Comparison of ENCODE assay signal across 9 mouse cellular contexts in the genomic region with DNA sequence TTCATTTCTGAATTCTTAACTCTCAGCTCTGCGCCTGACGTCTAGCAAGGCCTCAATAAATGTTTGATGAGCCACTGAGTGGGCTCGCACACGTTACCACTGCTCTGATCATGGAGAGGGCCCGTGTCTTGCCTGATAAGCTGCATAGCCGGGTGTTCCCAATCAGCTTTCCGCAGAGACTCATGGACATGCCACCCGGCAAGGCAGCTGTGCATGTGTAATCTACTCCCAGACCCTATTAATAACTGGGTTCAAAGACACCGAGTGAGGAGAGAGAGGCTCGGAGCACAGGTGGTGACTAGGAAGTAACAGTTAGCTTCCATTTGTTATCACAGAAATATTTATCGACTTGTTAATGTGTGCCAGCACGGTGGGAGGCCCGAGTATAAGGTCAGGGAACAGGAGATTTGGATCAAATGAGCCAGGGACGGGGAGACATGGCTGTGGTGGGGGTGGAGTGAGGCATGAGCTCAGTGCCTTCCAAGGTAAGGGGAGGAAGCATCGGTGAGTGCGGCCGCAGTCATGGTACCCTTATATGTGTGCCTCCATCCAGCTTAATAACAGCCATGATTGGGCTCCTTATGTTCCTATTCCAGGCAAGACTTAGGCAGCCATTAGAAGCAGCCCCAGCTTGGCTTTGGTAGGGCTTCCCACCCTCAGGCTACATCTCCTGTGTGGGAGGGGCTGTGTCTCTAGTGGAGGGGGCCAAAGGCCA. TPM values are rescaled to one million over a fixed set of nuclear protein-coding genes. Genes with fewer than 3 reads are reported as not detected.
DNase-seq lines count a peak whose midpoint lies in the region; ATAC-seq and TF ChIP-seq lines count a peak whose summit lies in the region.
"Had no signal": no experiment of that assay in that cellular context is flagged by ENCODE, and none has a peak within 500 bp of the region (broad histone marks: within the 10 kb centered on the region; RNA-seq: fewer than 3 reads in every experiment).

No protein-coding gene starts in this region.

- no peak for TF ChIP-seq CTCF in MEL (IDR thresholded peaks at IDR 0.05 in 2 of 3, conservative IDR thresholded peaks at IDR 0.05 in 1 of 3; ENCODE audit: control insufficient read depth in 1 of 3, insufficient read depth in 1 of 3, low read depth in 2 of 3, low read length in 3 of 3, poor library complexity in 1 of 3, severe bottlenecking in 1 of 3)
- TF ChIP-seq CTCF in liver, postnatal 0 days (IDR thresholded peaks at IDR 0.05; ENCODE audit: low read depth) = no peak

- no peak overlapping the region for H3K9ac ChIP-seq in heart, embryonic 13.5 days
- peak overlapping the region; percentile 29 for H3K9ac ChIP-seq in MEL (ENCODE audit: control insufficient read depth, low read depth, low read length, poor library complexity, severe bottlenecking)
- peak overlapping the region; percentile 57 for H3K9ac ChIP-seq in liver, postnatal 0 days (replicated peaks)

- TF ChIP-seq POLR2A in MEL (IDR thresholded peaks at IDR 0.05; ENCODE audit: control insufficient read depth in 1 of 2, insufficient read depth in 1 of 2, low read depth in 1 of 2, low read length in 2 of 2, poor library complexity in 1 of 2) = no peak

- H3K4me3 ChIP-seq in heart, embryonic 13.5 days = no peak overlapping the region
- peak overlapping the region; percentile 14 to 29; a peak in 3 of 4 replicates for H3K4me3 ChIP-seq in MEL (ENCODE audit: control insufficient read depth in 1 of 2, insufficient read depth in 1 of 2, low read depth in 2 of 2, low read length in 2 of 2)
- H3K4me3 ChIP-seq in liver, postnatal 0 days (ENCODE audit: low read depth, low read length) = no peak overlapping the region; the same call in 1 of the 2 replicates
- H3K4me3 ChIP-seq: left cerebral cortex, adult 2 months had no signal

- no peak for ATAC-seq in heart, embryonic 13.5 days (ENCODE audit: extremely low read depth, insufficient number of reproducible peaks, low FRiP score, low TSS enrichment)
- ATAC-seq in erythroid progenitor cell, adult 5-6 weeks (replicated peaks; ENCODE audit: low FRiP score, poor library complexity, severe bottlenecking) = peak; percentile 56
- peak; percentile 67 for ATAC-seq in liver, postnatal 0 days
- ATAC-seq in activated CD4-positive, CD25-positive, alpha-beta regulatory T cell, adult 4 months = no peak

- H3K27ac ChIP-seq in heart, embryonic 13.5 days (replicated peaks) = peak overlapping the region; percentile 57
- H3K27ac ChIP-seq in MEL (ENCODE audit: control insufficient read depth, low read depth, low read length) = peak overlapping the region; percentile 60
- H3K27ac ChIP-seq in liver, postnatal 0 days (ENCODE audit: low read depth) = peak overlapping the region; percentile 97
- H3K27ac ChIP-seq: left cerebral cortex, adult 2 months had no signal

- peaks cover 66% of the 10 kb centered on the region for H3K4me1 ChIP-seq in heart, embryonic 13.5 days
- peaks cover 36 to 70% of the 10 kb centered on the region in 2 experiments for H3K4me1 ChIP-seq in MEL (ENCODE audit: control insufficient read depth in 1 of 2, insufficient read depth in 2 of 2, low read length in 2 of 2)
- peaks cover 74% of the 10 kb centered on the region for H3K4me1 ChIP-seq in liver, postnatal 0 days (ENCODE audit: insufficient read depth)

- no peaks in the 10 kb centered on the region for H3K27me3 ChIP-seq in heart, embryonic 13.5 days (replicated peaks)
- no peaks in the 10 kb centered on the region for H3K27me3 ChIP-seq in MEL (ENCODE audit: control insufficient read depth in 1 of 2, insufficient read depth in 2 of 2, low read length in 2 of 2)
- H3K27me3 ChIP-seq in liver, postnatal 0 days (ENCODE audit: insufficient read depth, low read length) = no peaks in the 10 kb centered on the region

- no peak for DNase-seq in heart, adult 8-10 months (ENCODE audit: low spot score)
- peak; percentile 78 for DNase-seq in MEL (ENCODE audit: low read depth, low spot score)
- peak; percentile 68 for DNase-seq in liver, postnatal 0 days
- DNase-seq in cerebellum, postnatal 10 days = no peak
- no peak for DNase-seq in adrenal gland, postnatal 4 days (ENCODE audit: low spot score in 2 of 2)

- no peak for TF ChIP-seq RAD21 in MEL (IDR thresholded peaks at IDR 0.05; ENCODE audit: low read depth, low read length)

- no peaks in the 10 kb centered on the region; the same call in 1 of the 2 replicates for H3K79me2 ChIP-seq in MEL (ENCODE audit: control insufficient read depth, insufficient read depth, low read length, poor library complexity)

- peak overlapping the region; percentile 45 for H3K4me2 ChIP-seq in heart, embryonic 13.5 days
- H3K4me2 ChIP-seq in liver, postnatal 0 days (ENCODE audit: low read depth, low read length) = peak overlapping the region; percentile 60

- no peaks in the 10 kb centered on the region for H3K36me3 ChIP-seq in heart, embryonic 13.5 days
- peaks cover 0 to 62% of the 10 kb centered on the region in 2 experiments; a peak in 2 of 4 replicates for H3K36me3 ChIP-seq in MEL (ENCODE audit: control insufficient read depth in 1 of 2, insufficient read depth in 2 of 2, low read length in 2 of 2)
- no peaks in the 10 kb centered on the region for H3K36me3 ChIP-seq in liver, postnatal 0 days (replicated peaks; ENCODE audit: insufficient read depth, low read length)

- WGBS in heart, embryonic 13.5 days = 39% methylated on average over 17 of the region's 17 CpGs
- 43% methylated on average over 17 of the region's 17 CpGs for WGBS in liver, postnatal 0 days (ENCODE audit: insufficient replicate concordance)

- peak; percentile 58 to 80 for TF ChIP-seq EP300 in MEL (IDR thresholded peaks at IDR 0.05; ENCODE audit: low read depth in 1 of 2, low read length in 2 of 2)
- peak; percentile 95 for TF ChIP-seq EP300 in liver, postnatal 0 days (IDR thresholded peaks at IDR 0.05; ENCODE audit: low read depth)

- H3K9me3 ChIP-seq in heart, embryonic 13.5 days = no peaks in the 10 kb centered on the region; the same call in 1 of the 2 replicates
- H3K9me3 ChIP-seq in MEL (replicated peaks; ENCODE audit: insufficient read depth, low read length) = no peaks in the 10 kb centered on the region
- H3K9me3 ChIP-seq in liver, postnatal 0 days (ENCODE audit: low read length) = no peaks in the 10 kb centered on the region

TF ChIP-seq in MEL, 35 proteins besides CTCF, POLR2A, EP300 and RAD21 (continues in another document):
- TF ChIP-seq MEF2A (IDR thresholded peaks at IDR 0.05; ENCODE audit: extremely low read depth, insufficient replicate concordance, low read depth, low read length, poor library complexity, severe bottlenecking) (peak; percentile 53; the same call in 1 of the 2 replicates), POLR2AphosphoS2 (IDR thresholded peaks at IDR 0.05; ENCODE audit: low read length) (no peak), ZC3H11A (IDR thresholded peaks at IDR 0.05; ENCODE audit: low read depth, low read length) (no peak), MAZ (IDR thresholded peaks at IDR 0.05; ENCODE audit: low read depth, low read length) (no peak), E2F4 (IDR thresholded peaks at IDR 0.05; ENCODE audit: borderline replicate concordance, low read depth, low read length) (no peak), HCFC1 (IDR thresholded peaks at IDR 0.05; ENCODE audit: low read depth, low read length) (no peak), TBP (IDR thresholded peaks at IDR 0.05; ENCODE audit: low read depth, low read length) (no peak), ETS1 (IDR thresholded peaks at IDR 0.05; ENCODE audit: low read depth, low read length) (peak; percentile 91), SMC3 (IDR thresholded peaks at IDR 0.05; ENCODE audit: low read depth, low read length) (no peak), MYB (IDR thresholded peaks at IDR 0.05; ENCODE audit: low read depth, low read length) (no peak), GATA1 (IDR thresholded peaks at IDR 0.05; ENCODE audit: low read depth, low read length) (peak; percentile 69; the same call in 1 of the 2 replicates), MAX (IDR thresholded peaks at IDR 0.05; ENCODE audit: low read length) (peak; percentile 49; the same call in 1 of the 2 replicates), UBTF (IDR thresholded peaks at IDR 0.05; ENCODE audit: borderline replicate concordance, insufficient read depth, low read depth, low read length) (no peak), POLR2AphosphoS5 (IDR thresholded peaks at IDR 0.05; ENCODE audit: borderline replicate concordance, low read depth, low read length) (no peak), MYC (IDR thresholded peaks at IDR 0.05; ENCODE audit: low read depth, low read length) (no peak), ELF1 (IDR thresholded peaks at IDR 0.05; ENCODE audit: low read depth, low read length) (no peak), ZKSCAN1 (IDR thresholded peaks at IDR 0.05; ENCODE audit: low read depth, low read length) (no peak)

RNA-seq across cellular contexts. Expression of gene Hipk2, which starts 45.3 kb away (rescaled TPM):
- 9.5 and 10.4 TPM in 2 replicates for polyA plus RNA-seq in heart, embryonic 13.5 days (2015; fragmentation: Nextera tagmentation; extraction: Ambion mirVana)
- total RNA-seq in heart, adult 8-10 months (2022) = 100 to 1,000 TPM in 3 of 4 experiments, 10 to 100 TPM in 1; 94.2 to 109 (median 105) TPM
- 3.9 and 4.3 TPM in 2 replicates for total RNA-seq in MEL (2012; rRNA removed)
- 10 to 100 TPM; 14.1 to 85.1 TPM for polyA plus RNA-seq in MEL (2012; ENCODE audit: insufficient read depth in 1 of 2, insufficient read length in 2 of 2, low read depth in 1 of 2, low replicate concordance in 2 of 2, missing spikeins in 1 of 2)
- total RNA-seq in erythroid progenitor cell, adult 5-6 weeks (2015; ENCODE audit: low replicate concordance) = 274 and 280 TPM in 2 replicates
- total RNA-seq in erythroid progenitor cell, adult 5-6 weeks (2017; ENCODE audit: low replicate concordance) = 160 and 174 TPM in 2 replicates
- 9.6 and 9.7 TPM in 2 replicates for polyA plus RNA-seq in liver, postnatal 0 days (2015; fragmentation: Nextera tagmentation; extraction: Ambion mirVana)
- 100 to 1,000 TPM in 1 of 2 experiments, 10 to 100 TPM in 1; 97.4 to 117 TPM for total RNA-seq in adrenal gland, postnatal 4 days (2021)
- polyA plus RNA-seq in activated CD4-positive, CD25-positive, alpha-beta regulatory T cell, adult 4 months (2017; shearing (Covaris generic)) = 10 to 100 TPM; 21.7 to 22.4 TPM

RNA-seq across cellular contexts. Expression of gene Tbxas1, which starts 46.0 kb away (rescaled TPM):
- 2.4 TPM in 2 replicates for polyA plus RNA-seq in heart, embryonic 13.5 days (2015; fragmentation: Nextera tagmentation; extraction: Ambion mirVana)
- 1 to 10 TPM in 3 of 4 experiments, under 1 TPM in 1; 0.87 to 3.9 (median 1.6) TPM for total RNA-seq in heart, adult 8-10 months (2022)
- total RNA-seq in MEL (2012; rRNA removed) = 0.54 and 0.65 TPM in 2 replicates
- 1 to 10 TPM in 1 of 2 experiments, not detected in 1; 2.7 TPM for polyA plus RNA-seq in MEL (2012; ENCODE audit: insufficient read depth in 1 of 2, insufficient read length in 2 of 2, low read depth in 1 of 2, low replicate concordance in 2 of 2, missing spikeins in 1 of 2)
- 18.7 and 18.9 TPM in 2 replicates for total RNA-seq in erythroid progenitor cell, adult 5-6 weeks (2015; ENCODE audit: low replicate concordance)
- 18.6 and 48.0 TPM in 2 replicates for total RNA-seq in erythroid progenitor cell, adult 5-6 weeks (2017; ENCODE audit: low replicate concordance)
- 10.3 and 10.6 TPM in 2 replicates for polyA plus RNA-seq in liver, postnatal 0 days (2015; fragmentation: Nextera tagmentation; extraction: Ambion mirVana)
- total RNA-seq in adrenal gland, postnatal 4 days (2021) = 1 to 10 TPM; 4.4 to 4.6 TPM
- polyA plus RNA-seq in activated CD4-positive, CD25-positive, alpha-beta regulatory T cell, adult 4 months (2017; shearing (Covaris generic)) = under 1 TPM; 0.12 to 0.13 TPM

Comparison
In these comparisons a context has a peak if more than half of its experiments do, and no peak if none do; other contexts are left out.
1. ATAC-seq: peak in erythroid progenitor cell, adult 5-6 weeks (single experiment) and liver, postnatal 0 days (single experiment); none in heart, embryonic 13.5 days (single experiment) and activated CD4-positive, CD25-positive, alpha-beta regulatory T cell, adult 4 months (single experiment).
2. H3K4me3 ChIP-seq: peak in MEL (2 of 2); none in heart, embryonic 13.5 days (single experiment) and liver, postnatal 0 days (single experiment).
3. DNase-seq: peak in MEL (single experiment) and liver, postnatal 0 days (single experiment); none in heart, adult 8-10 months (single experiment), cerebellum, postnatal 10 days (0 of 2) and adrenal gland, postnatal 4 days (0 of 2).
4. RNA of gene Hipk2, which starts 45.3 kb away (total RNA-seq): 160 to 280 TPM in erythroid progenitor cell, adult 5-6 weeks, 97.4 to 117 TPM in adrenal gland, postnatal 4 days and 94.2 to 109 TPM in heart, adult 8-10 months; 3.9 to 4.3 TPM in MEL; every median in the first group is over 10 times any median in the second.
5. Peak in every context shown above with its lines, with median percentiles within 50 percentile points of each other: H3K27ac ChIP-seq.